Mouse (Mus musculus): ENCODE results near the gene Timm17b. TPM values are rescaled to one million over a fixed set of nuclear protein-coding genes. Genes with fewer than 3 reads are reported as not detected.

The Timm17b gene
- total and polyA plus RNA-seq, 3 experiments = 33.1 to 76.7 (median 38.8) TPM

DNA sequence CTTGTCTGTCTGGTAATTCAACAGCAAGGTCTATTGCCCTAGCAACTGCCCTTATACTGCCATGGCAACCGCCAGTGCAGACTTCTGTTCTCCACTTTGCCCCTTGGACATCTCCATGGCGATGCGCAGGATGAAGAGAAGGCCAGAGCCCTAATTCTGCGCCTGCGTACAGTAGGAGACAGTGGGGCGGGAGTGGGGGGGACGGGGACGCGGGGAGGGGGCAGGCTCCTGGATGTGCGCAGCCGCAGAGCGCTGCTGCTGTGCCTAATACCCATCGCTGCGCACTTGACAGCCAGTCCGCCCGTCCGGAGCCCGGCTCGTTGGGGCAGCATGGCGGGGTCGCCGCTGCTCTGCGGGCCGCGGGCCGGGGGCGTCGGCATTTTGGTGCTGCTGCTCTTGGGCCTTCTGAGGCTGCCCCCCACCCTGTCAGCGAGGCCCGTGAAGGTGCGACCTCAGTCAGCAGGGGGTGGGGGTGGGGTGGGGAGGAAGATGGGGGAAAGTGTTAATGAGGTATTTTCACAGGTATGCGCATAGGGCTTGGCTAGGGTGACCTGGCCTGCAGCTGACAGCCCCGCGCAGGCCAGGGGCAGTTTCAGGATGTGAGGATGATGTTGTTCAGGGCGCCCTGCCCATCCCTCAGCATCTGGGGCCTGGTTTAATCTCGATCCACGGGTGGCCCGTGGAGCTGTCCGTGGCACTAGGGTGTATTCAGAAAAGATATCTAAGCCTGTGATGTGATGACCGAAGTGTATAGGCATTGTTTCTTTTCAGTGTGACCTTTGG, 20.6 kb downstream of the Timm17b start, which contains the start of gene Pcsk1n:
Pcsk1n (plus strand) TSS at position 222 of the 783 bp plus-strand sequence.
- Histone ChIP-seq H3K4me3 (replicated peaks in 1 of 3; ENCODE audit: low read depth in 2 of 3, low read length in 2 of 3, poor library complexity in 1 of 3) (no peak within 1 kb of the TSS), H3K4me2 (ENCODE audit: insufficient read depth, low read depth, poor library complexity, severe bottlenecking) (no peak within 1 kb of the TSS), H3K27me3 (replicated peaks) (no peaks in the 10 kb centered on the region), H3K9me3 (replicated peaks; ENCODE audit: low read length) (no peaks in the 10 kb centered on the region), H3K79me2 (replicated peaks; ENCODE audit: control insufficient read depth, extremely low read depth, insufficient read depth, poor library complexity, severe bottlenecking) (no peaks in the 10 kb centered on the region), H3K4me1 (ENCODE audit: control insufficient read depth in 1 of 2, insufficient read depth in 2 of 2) (peaks cover 0 to 4% of the 10 kb centered on the region in 2 experiments; a peak in 1 of 4 replicates), H3K36me3 (replicated peaks in 1 of 2; ENCODE audit: control insufficient read depth in 1 of 2, insufficient read depth in 1 of 2, low read length in 1 of 2) (no peaks in the 10 kb centered on the region), H3K27ac (ENCODE audit: insufficient read depth, low read depth) (no peak within 1 kb of the TSS), H3K9ac (ENCODE audit: insufficient read depth, low read depth) (no peak within 1 kb of the TSS)
- TF ChIP-seq EP300 (IDR thresholded peaks at IDR 0.05; ENCODE audit: low read length) = no peak
- no peak for TF ChIP-seq JUND (conservative IDR thresholded peaks at IDR 0.05; ENCODE audit: low read depth, low read length)
- DNase-seq (ENCODE audit: extremely low read depth) = no peak
- dilution Hi-C loops (cut with MboI; ENCODE audit: extremely low pct_ligation_motif_present, extremely low pct_unique_long_range_greater_than_20kb, low sequenced_read_pairs) = no loop called here
- in situ Hi-C loops (cut with MboI; ENCODE audit: low pct_ligation_motif_present, low pct_unique_long_range_greater_than_20kb, low sequenced_read_pairs) = loop anchor here (25.0 kb wide), 1 partner anchor 193 kb away; no protein-coding TSS in a partner anchor

DNA sequence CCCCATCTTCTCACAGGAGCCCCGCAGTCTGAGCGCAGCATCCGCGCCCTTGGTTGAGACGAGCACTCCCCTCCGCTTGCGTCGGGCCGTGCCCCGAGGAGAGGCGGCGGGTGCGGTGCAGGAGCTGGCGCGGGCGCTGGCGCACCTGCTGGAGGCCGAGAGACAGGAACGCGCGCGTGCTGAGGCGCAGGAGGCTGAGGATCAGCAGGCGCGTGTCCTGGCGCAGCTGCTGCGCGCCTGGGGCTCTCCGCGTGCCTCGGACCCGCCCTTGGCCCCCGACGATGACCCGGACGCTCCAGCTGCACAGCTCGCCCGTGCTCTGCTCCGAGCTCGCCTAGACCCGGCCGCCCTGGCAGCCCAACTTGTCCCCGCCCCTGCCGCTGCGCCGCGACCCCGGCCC, 22.9 kb downstream of the Timm17b start:
- dilution Hi-C loops (cut with MboI; ENCODE audit: extremely low pct_ligation_motif_present, extremely low pct_unique_long_range_greater_than_20kb, low sequenced_read_pairs) = no loop called here
- Histone ChIP-seq H3K79me2 (replicated peaks; ENCODE audit: control insufficient read depth, extremely low read depth, insufficient read depth, poor library complexity, severe bottlenecking) (no peaks in the 10 kb centered on the region), H3K9me3 (replicated peaks; ENCODE audit: low read length) (no peaks in the 10 kb centered on the region), H3K4me3 (replicated peaks in 1 of 3; ENCODE audit: low read depth in 2 of 3, low read length in 2 of 3, poor library complexity in 1 of 3) (no peak overlapping the region), H3K4me2 (ENCODE audit: insufficient read depth, low read depth, poor library complexity, severe bottlenecking) (no peak overlapping the region), H3K27ac (ENCODE audit: insufficient read depth, low read depth) (no peak overlapping the region), H3K27me3 (replicated peaks) (no peaks in the 10 kb centered on the region), H3K36me3 (replicated peaks in 1 of 2; ENCODE audit: control insufficient read depth in 1 of 2, insufficient read depth in 1 of 2, low read length in 1 of 2) (no peaks in the 10 kb centered on the region), H3K9ac (ENCODE audit: insufficient read depth, low read depth) (no peak overlapping the region), H3K4me1 (ENCODE audit: control insufficient read depth in 1 of 2, insufficient read depth in 2 of 2) (peaks cover 0 to 4% of the 10 kb centered on the region in 2 experiments; a peak in 1 of 4 replicates)
- DNase-seq (ENCODE audit: extremely low read depth) = no peak
- in situ Hi-C loops (cut with MboI; ENCODE audit: low pct_ligation_motif_present, low pct_unique_long_range_greater_than_20kb, low sequenced_read_pairs) = loop anchor here (25.0 kb wide), 1 partner anchor 190 kb away; no protein-coding TSS in a partner anchor
- TF ChIP-seq GABPA (IDR thresholded peaks at IDR 0.05; ENCODE audit: insufficient replicate concordance, low read depth, low read length) (no peak), HCFC1 (IDR thresholded peaks at IDR 0.05; ENCODE audit: low read depth, low read length) (no peak), USF1 (IDR thresholded peaks at IDR 0.05; ENCODE audit: low read depth, low read length) (no peak), ELF1 (IDR thresholded peaks at IDR 0.05; ENCODE audit: low read depth, low read length) (no peak), MAFK (IDR thresholded peaks at IDR 0.05; ENCODE audit: insufficient replicate concordance, low read length) (no peak), CHD1 (IDR thresholded peaks at IDR 0.05; ENCODE audit: low read depth, low read length) (no peak), E2F4 (IDR thresholded peaks at IDR 0.05; ENCODE audit: insufficient replicate concordance, low read depth, low read length) (no peak), ZKSCAN1 (IDR thresholded peaks at IDR 0.05; ENCODE audit: borderline replicate concordance, low read depth, low read length) (no peak), TCF12 (IDR thresholded peaks at IDR 0.05; ENCODE audit: low read depth, low read length) (no peak)

DNA sequence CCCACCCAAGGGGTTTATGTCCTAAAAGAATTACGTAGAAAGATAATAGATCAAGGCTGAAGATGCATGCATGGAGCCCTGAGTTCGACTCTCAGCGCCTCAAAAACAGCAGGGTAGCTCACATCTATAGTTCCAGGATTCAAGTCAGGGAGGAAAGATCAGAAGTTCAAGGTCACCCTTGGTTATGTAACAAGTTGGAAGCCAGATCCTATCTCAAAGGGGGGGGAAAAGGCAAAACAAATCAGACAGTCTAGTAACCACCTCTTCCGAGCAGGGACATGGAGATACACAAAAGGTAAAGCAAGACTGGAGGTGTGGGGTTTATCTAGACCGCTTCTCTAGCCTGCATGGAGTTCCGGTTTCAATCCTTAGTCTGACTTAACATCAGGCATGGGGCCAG, 27.1 kb downstream of the Timm17b start:
- Histone ChIP-seq H3K27me3 (replicated peaks) (no peaks in the 10 kb centered on the region), H3K79me2 (replicated peaks; ENCODE audit: control insufficient read depth, extremely low read depth, insufficient read depth, poor library complexity, severe bottlenecking) (no peaks in the 10 kb centered on the region), H3K9ac (ENCODE audit: insufficient read depth, low read depth) (no peak overlapping the region), H3K4me1 (ENCODE audit: control insufficient read depth in 1 of 2, insufficient read depth in 2 of 2) (peaks cover 0 to 4% of the 10 kb centered on the region in 2 experiments; a peak in 1 of 4 replicates), H3K9me3 (replicated peaks; ENCODE audit: low read length) (no peaks in the 10 kb centered on the region), H3K4me2 (ENCODE audit: insufficient read depth, low read depth, poor library complexity, severe bottlenecking) (no peak overlapping the region), H3K4me3 (replicated peaks in 1 of 3; ENCODE audit: low read depth in 2 of 3, low read length in 2 of 3, poor library complexity in 1 of 3) (no peak overlapping the region), H3K36me3 (replicated peaks in 1 of 2; ENCODE audit: control insufficient read depth in 1 of 2, insufficient read depth in 1 of 2, low read length in 1 of 2) (peaks cover 7 to 19% of the 10 kb centered on the region in 2 experiments), H3K27ac (ENCODE audit: insufficient read depth, low read depth) (no peak overlapping the region)
- in situ Hi-C loops (cut with MboI; ENCODE audit: low pct_ligation_motif_present, low pct_unique_long_range_greater_than_20kb, low sequenced_read_pairs) (no loop called here), dilution Hi-C loops (cut with MboI; ENCODE audit: extremely low pct_ligation_motif_present, extremely low pct_unique_long_range_greater_than_20kb, low sequenced_read_pairs) (no loop called here)
- no peak for TF ChIP-seq CHD1 (IDR thresholded peaks at IDR 0.05; ENCODE audit: low read depth, low read length)
- TF ChIP-seq EP300 (IDR thresholded peaks at IDR 0.05; ENCODE audit: low read length) = no peak
- no peak for TF ChIP-seq SMC3 (IDR thresholded peaks at IDR 0.05; ENCODE audit: low read depth, low read length)
- no peak for TF ChIP-seq ZC3H11A (IDR thresholded peaks at IDR 0.05; ENCODE audit: low read depth, low read length)
- no peak for TF ChIP-seq MAZ (IDR thresholded peaks at IDR 0.05; ENCODE audit: low read depth, low read length)
- no peak for TF ChIP-seq MAFK (IDR thresholded peaks at IDR 0.05; ENCODE audit: insufficient replicate concordance, low read length)
- TF ChIP-seq MAX (IDR thresholded peaks at IDR 0.05; ENCODE audit: low read length) = no peak
- TF ChIP-seq PAX5 (IDR thresholded peaks at IDR 0.05; ENCODE audit: low read length) = no peak
- no peak for DNase-seq (ENCODE audit: extremely low read depth)

Data from CH12.LX (cell line).